Mouse (Mus musculus) heart, embryonic 14.5 days (tissue): ENCODE results near the gene Mdm2. TPM values are rescaled to one million over a fixed set of nuclear protein-coding genes. Genes with fewer than 3 reads are reported as not detected.
"Not testable (repeated sequence)": the region's sequence is repeated elsewhere in the genome, so short reads cannot be mapped to it uniquely, and the experiment has no call there.

Experiments used
- ATAC-seq: fragments of 200-750 bp; cut with Nextera tagmentation; 2 replicates; pipeline ENCODE4 v1.8.0; 2017; ENCODE audit warnings: low read depth, moderate TSS enrichment; ENCODE audit not compliant: insufficient number of reproducible peaks, insufficient read depth, low FRiP score
- H3K27ac ChIP-seq, 2 experiments: fragments of 200-500 bp in 1 of 2; fragments of 300-500 bp in 1 of 2; sonication (generic) in 1 of 2; replicated peaks in 1 of 2; 2 replicates each; pipeline ENCODE4 v1.5.1; 2012 to 2014; ENCODE audit warnings: low read depth in 2 of 2, low read length in 2 of 2, control low read depth in 1 of 2, mild to moderate bottlenecking in 1 of 2, mixed read lengths in 1 of 2; ENCODE audit not compliant: control insufficient read depth in 1 of 2, insufficient read depth in 1 of 2
- H3K27me3 ChIP-seq: fragments of 300-500 bp; sonication (generic); 2 replicates; pipeline ENCODE4 v1.6.1; 2014; ENCODE audit warnings: mild to moderate bottlenecking, low read length, control low read depth; ENCODE audit not compliant: control insufficient read depth, insufficient read depth
- H3K36me3 ChIP-seq: fragments of 300-500 bp; sonication (generic); 2 replicates; pipeline ENCODE4 v1.6.1; 2014; ENCODE audit warnings: mild to moderate bottlenecking, control low read depth, low read length, mixed read lengths; ENCODE audit not compliant: control insufficient read depth, insufficient read depth
- H3K4me1 ChIP-seq, 2 experiments: fragments of 200-500 bp in 1 of 2; fragments of 300-500 bp in 1 of 2; sonication (generic) in 1 of 2; 2 replicates each; pipeline ENCODE4 v1.6.1; 2012 to 2014; ENCODE audit warnings: low read length in 2 of 2, control low read depth in 1 of 2, mixed read lengths in 1 of 2; ENCODE audit not compliant: control insufficient read depth in 2 of 2, insufficient read depth in 2 of 2
- H3K4me2 ChIP-seq: fragments of 300-500 bp; sonication (generic); 2 replicates; pipeline ENCODE4 v1.6.1; 2014; ENCODE audit warnings: mild to moderate bottlenecking, low read length
- H3K4me3 ChIP-seq, 2 experiments: fragments of 200-500 bp in 1 of 2; fragments of 300-500 bp in 1 of 2; sonication (generic) in 1 of 2; 2 replicates each; pipeline ENCODE4 v1.5.1; 2012 to 2014; ENCODE audit warnings: low read length in 2 of 2, mild to moderate bottlenecking in 2 of 2, control low read depth in 1 of 2, low read depth in 1 of 2, moderate library complexity in 1 of 2; ENCODE audit not compliant: control insufficient read depth in 1 of 2, insufficient read depth in 1 of 2
- H3K9ac ChIP-seq: fragments of 300-500 bp; sonication (generic); 2 replicates; pipeline ENCODE4 v1.6.1; 2014; ENCODE audit warnings: mild to moderate bottlenecking, low read length
- H3K9me3 ChIP-seq: fragments of 300-500 bp; sonication (generic); 2 replicates; pipeline ENCODE4 v1.6.1; 2016; ENCODE audit warnings: low read length, control low read depth; ENCODE audit not compliant: control insufficient read depth
- WGBS: fragments of 180-500 bp; shearing (Covaris S2); extraction: QIAGEN DNeasy Blood & Tissue Kit; methylation state at CpG from one replicate; pipeline ENCODE4 v1.1.7; 2014; 5-methylcytosine and 5-hydroxymethylcytosine counted together
- polyA plus RNA-seq: library from polyadenylated mRNA; unstranded; fragments of >200 nt; fragmentation: Nextera tagmentation; extraction: Ambion mirVana; gene quantifications from 2 replicates; pipeline ENCODE4 v1.2.1, GENCODE M21; 2014

The Mdm2 gene
- polyA plus RNA-seq, 1 experiment from 2014 or later: 48.9 TPM

- peak overlapping the region in 1 of 2 experiments; percentile 98; a peak in 1 of 4 replicates for H3K4me3 ChIP-seq
- WGBS: 95% methylated on average over 2 of the region's 2 CpGs
- H3K36me3 ChIP-seq: peaks cover 54% of the 10 kb centered on the region
Measured at GRCm38 (mm10) chr10:117708376-117708775, 2.2 kb downstream of the Mdm2 start.

GRCm38 (mm10) chr10:117707114-117707838 is 3.3 kb downstream of the Mdm2 start:
- Histone ChIP-seq H3K4me2 (no peak overlapping the region), H3K4me3 (no peak overlapping the region), H3K27ac (no peak overlapping the region), H3K9ac (no peak overlapping the region), H3K36me3 (peaks cover 65% of the 10 kb centered on the region), H3K27me3 (no peaks in the 10 kb centered on the region), H3K9me3 (no peaks in the 10 kb centered on the region), H3K4me1 (peaks cover 0 to 19% of the 10 kb centered on the region in 2 experiments; a peak in 3 of 4 replicates)
- no peak for ATAC-seq
- 85% methylated on average over 2 of the region's 2 CpGs for WGBS

More at GRCm38 (mm10) chr10:117708376-117708775, 2.2 kb downstream of the Mdm2 start:
- no peak overlapping the region for H3K4me2 ChIP-seq
- no peak overlapping the region for H3K9ac ChIP-seq
- ATAC-seq: no peak
- H3K9me3 ChIP-seq: no peaks in the 10 kb centered on the region
- H3K27ac ChIP-seq: no peak overlapping the region
- H3K27me3 ChIP-seq: no peaks in the 10 kb centered on the region
- peaks cover 0 to 19% of the 10 kb centered on the region in 2 experiments; a peak in 3 of 4 replicates for H3K4me1 ChIP-seq

- Histone ChIP-seq H3K9me3 (no peaks in the 10 kb centered on the region), H3K4me2 (no peak overlapping the region), H3K4me3 (no peak overlapping the region), H3K4me1 (peaks cover 0 to 17% of the 10 kb centered on the region in 2 experiments; a peak in 3 of 4 replicates), H3K9ac (0 out of 2 replicates have a peak overlapping the region, but pooled peaks have one; percentile 13), H3K27me3 (no peaks in the 10 kb centered on the region), H3K36me3 (peaks cover 74% of the 10 kb centered on the region), H3K27ac (no peak overlapping the region)
- WGBS: 77% methylated on average over 6 of the region's 6 CpGs
- ATAC-seq: no peak
Measured at GRCm38 (mm10) chr10:117706440-117706839, 4.1 kb downstream of the Mdm2 start.

- Histone ChIP-seq H3K4me1 (peaks cover 0 to 15% of the 10 kb centered on the region in 2 experiments; a peak in 3 of 4 replicates), H3K4me2 (no peak overlapping the region), H3K9me3 (no peaks in the 10 kb centered on the region), H3K27me3 (no peaks in the 10 kb centered on the region), H3K4me3 (no peak overlapping the region), H3K27ac (no peak overlapping the region), H3K36me3 (peaks cover 80% of the 10 kb centered on the region), H3K9ac (no peak overlapping the region)
- ATAC-seq: no peak
Measured at GRCm38 (mm10) chr10:117705806-117706205, 4.8 kb downstream of the Mdm2 start.

- ATAC-seq: no peak
- Histone ChIP-seq H3K4me3 (no peak overlapping the region), H3K9me3 (no peaks in the 10 kb centered on the region), H3K4me1 (peaks cover 0 to 15% of the 10 kb centered on the region in 2 experiments; a peak in 3 of 4 replicates), H3K4me2 (no peak overlapping the region), H3K27ac (no peak overlapping the region), H3K27me3 (no peaks in the 10 kb centered on the region), H3K9ac (no peak overlapping the region), H3K36me3 (peaks cover 89% of the 10 kb centered on the region)
- WGBS: 96% methylated on average over 6 of the region's 6 CpGs
Measured at GRCm38 (mm10) chr10:117704964-117705335, 5.6 kb downstream of the Mdm2 start.

GRCm38 (mm10) chr10:117704314-117704963 is 6.1 kb downstream of the Mdm2 start:
- peaks cover 93% of the 10 kb centered on the region for H3K36me3 ChIP-seq
- H3K9me3 ChIP-seq, H3K9ac ChIP-seq, H3K27ac ChIP-seq, H3K4me2 ChIP-seq, ATAC-seq, H3K4me3 ChIP-seq, H3K27me3 ChIP-seq: not testable (repeated sequence)
- 93% methylated on average over 6 of the region's 6 CpGs for WGBS
- H3K4me1 ChIP-seq: peaks cover 0 to 14% of the 10 kb centered on the region in 2 experiments; a peak in 3 of 4 replicates

- 96% methylated on average over 3 of the region's 3 CpGs for WGBS
- no peaks in the 10 kb centered on the region for H3K9me3 ChIP-seq
Measured at GRCm38 (mm10) chr10:117703506-117703905, 7.1 kb downstream of the Mdm2 start.

More at GRCm38 (mm10) chr10:117703506-117703905, 7.1 kb downstream of the Mdm2 start:
- peaks cover 94% of the 10 kb centered on the region for H3K36me3 ChIP-seq
- H3K4me3 ChIP-seq: no peak overlapping the region
- no peak overlapping the region for H3K9ac ChIP-seq
- H3K27me3 ChIP-seq: no peaks in the 10 kb centered on the region
- H3K27ac ChIP-seq: no peak overlapping the region
- peaks cover 0 to 6% of the 10 kb centered on the region in 2 experiments; a peak in 1 of 4 replicates for H3K4me1 ChIP-seq
- ATAC-seq: no peak
- H3K4me2 ChIP-seq: no peak overlapping the region
